Mouse (Mus musculus) midbrain, postnatal 0 days (tissue): ENCODE data around the gene Atp6v1fnb. TPM values are rescaled to one million over a fixed set of nuclear protein-coding genes. Genes with fewer than 3 reads are reported as not detected.

Experiments used
- ATAC-seq: fragments of 200-750 bp; cut with Nextera tagmentation; 2 replicates; pipeline ENCODE4 v1.8.0; 2017; ENCODE audit warnings: moderate number of reproducible peaks, mild to moderate bottlenecking, moderate TSS enrichment, moderate library complexity; ENCODE audit not compliant: low FRiP score
- DNase-seq: peaks from one replicate; pipeline ENCODE4 v3.0.0-alpha.2; 2015; ENCODE audit warnings: low spot score
- H3K27ac ChIP-seq: fragments of 300-500 bp; sonication (generic); 2 replicates; pipeline ENCODE4 v1.5.1; 2014; ENCODE audit warnings: low read depth, mild to moderate bottlenecking, low read length, mixed read lengths
- H3K27me3 ChIP-seq: fragments of 300-500 bp; sonication (generic); 2 replicates; pipeline ENCODE4 v1.6.1; 2014; ENCODE audit warnings: low read length, control low read depth, mixed read lengths; ENCODE audit not compliant: insufficient read depth
- H3K36me3 ChIP-seq: fragments of 300-500 bp; sonication (generic); 2 replicates; pipeline ENCODE4 v1.6.1; 2014; ENCODE audit warnings: low read length, control low read depth, mixed read lengths; ENCODE audit not compliant: insufficient read depth
- H3K4me1 ChIP-seq: fragments of 300-500 bp; sonication (generic); 2 replicates; pipeline ENCODE4 v1.6.1; 2014; ENCODE audit warnings: mild to moderate bottlenecking, control low read depth, antibody characterized with exemption, low read length, mixed read lengths; ENCODE audit not compliant: insufficient read depth
- H3K4me2 ChIP-seq: fragments of 300-500 bp; sonication (generic); 2 replicates; pipeline ENCODE4 v1.6.1; 2014; ENCODE audit warnings: low read depth, mild to moderate bottlenecking, low read length, mixed read lengths; ENCODE audit not compliant: poor library complexity, severe bottlenecking
- H3K4me3 ChIP-seq: fragments of 300-500 bp; sonication (generic); 2 replicates; pipeline ENCODE4 v1.5.1; 2014; ENCODE audit warnings: low read depth, mild to moderate bottlenecking, low read length, moderate library complexity
- H3K9ac ChIP-seq: fragments of 300-500 bp; sonication (generic); replicated peaks from 2 replicates; pipeline ENCODE4 v1.6.1; 2014; ENCODE audit warnings: mild to moderate bottlenecking, low read length, moderate library complexity, mixed read lengths; ENCODE audit not compliant: poor library complexity, severe bottlenecking
- H3K9me3 ChIP-seq: fragments of 300-500 bp; sonication (generic); 2 replicates; pipeline ENCODE4 v1.6.1; 2016; ENCODE audit warnings: low read length, control low read depth
- CTCF ChIP-seq: IDR thresholded peaks from 2 replicates; pipeline ENCODE4 v1.5.1; 2016; ENCODE audit warnings: antibody characterized with exemption, mild to moderate bottlenecking
- WGBS: fragments of 180-500 bp; shearing (Covaris S2); extraction: QIAGEN DNeasy Blood & Tissue Kit; methylation state at CpG from one replicate; pipeline ENCODE4 v1.1.7; 2014; 5-methylcytosine and 5-hydroxymethylcytosine counted together
- polyA plus RNA-seq: library from polyadenylated mRNA; unstranded; fragments of >200 nt; fragmentation: Nextera tagmentation; extraction: Ambion mirVana; gene quantifications from 2 replicates; pipeline ENCODE4 v1.2.1, GENCODE M21; 2015
- total RNA-seq: library from RNA; depleted of rRNA; stranded (reverse); fragments of >200 nt; gene quantifications from 2 replicates; pipeline ENCODE4 v1.2.3, GENCODE M21; 2014

Atp6v1fnb gene
- total and polyA plus RNA-seq, 2 experiments from 2014 or later: 0.32 TPM; not detected in 1

GRCm38 (mm10) chr6:29449858-29450257 is 21.4 kb upstream of the Atp6v1fnb start:
- 0 out of 2 replicates have a peak, but pooled peaks have one; percentile 33 for ATAC-seq
- Histone ChIP-seq H3K27me3 (no peaks in the 10 kb centered on the region), H3K9ac (no peak overlapping the region), H3K9me3 (no peaks in the 10 kb centered on the region), H3K4me2 (no peak overlapping the region), H3K36me3 (no peaks in the 10 kb centered on the region), H3K27ac (no peak overlapping the region), H3K4me1 (no peaks in the 10 kb centered on the region), H3K4me3 (no peak overlapping the region)
- no peak for TF ChIP-seq CTCF
- DNase-seq: no peak
- WGBS: 33% methylated on average over 4 of the region's 4 CpGs

- TF ChIP-seq CTCF: no peak
- H3K27ac ChIP-seq: no peak overlapping the region
- WGBS: 98% methylated on average over 6 of the region's 6 CpGs
Measured at GRCm38 (mm10) chr6:29450667-29451066, 20.6 kb upstream of the Atp6v1fnb start.

DNA sequence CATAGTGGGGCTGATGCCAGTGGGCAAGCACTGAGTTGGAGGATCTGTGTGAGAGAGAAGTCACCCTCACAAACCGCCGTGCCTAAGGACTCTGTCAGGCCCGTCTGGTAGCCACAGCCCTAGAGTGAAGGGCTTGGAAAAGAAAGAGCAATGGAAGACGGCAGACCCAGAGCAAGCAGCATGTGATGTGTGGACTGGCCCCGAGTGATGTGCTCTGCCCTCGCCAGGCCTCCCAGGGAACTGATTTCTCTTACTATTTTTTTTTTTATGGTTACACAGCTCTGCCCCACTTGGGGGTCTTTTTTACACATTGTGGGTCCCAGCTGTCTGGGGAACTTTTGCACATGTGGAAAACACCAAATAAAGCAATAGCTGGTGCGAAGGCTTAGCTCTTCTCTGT is 9.7 kb upstream of the Atp6v1fnb start:
- no peak for ATAC-seq
- 57% methylated on average over 7 of the region's 7 CpGs for WGBS
- H3K36me3 ChIP-seq: no peaks in the 10 kb centered on the region
- no peak overlapping the region for H3K27ac ChIP-seq
- no peaks in the 10 kb centered on the region for H3K27me3 ChIP-seq
- H3K4me3 ChIP-seq: no peak overlapping the region
- H3K9ac ChIP-seq: no peak overlapping the region
- TF ChIP-seq CTCF: peak; percentile 5; the same call in 1 of the 2 replicates
- no peaks in the 10 kb centered on the region for H3K9me3 ChIP-seq
- H3K4me1 ChIP-seq: no peaks in the 10 kb centered on the region
- no peak for DNase-seq
- no peak overlapping the region for H3K4me2 ChIP-seq

More at GRCm38 (mm10) chr6:29450667-29451066, 20.6 kb upstream of the Atp6v1fnb start:
- Histone ChIP-seq H3K4me3 (no peak overlapping the region), H3K9ac (no peak overlapping the region), H3K27me3 (no peaks in the 10 kb centered on the region), H3K4me1 (no peaks in the 10 kb centered on the region), H3K36me3 (no peaks in the 10 kb centered on the region), H3K9me3 (no peaks in the 10 kb centered on the region), H3K4me2 (no peak overlapping the region)
- DNase-seq (no peak), ATAC-seq (no peak)

GRCm38 (mm10) chr6:29463388-29463787 is 7.8 kb upstream of the Atp6v1fnb start:
- Histone ChIP-seq H3K27ac (no peak overlapping the region), H3K9ac (no peak overlapping the region), H3K4me3 (no peak overlapping the region), H3K36me3 (no peaks in the 10 kb centered on the region), H3K4me2 (no peak overlapping the region), H3K27me3 (no peaks in the 10 kb centered on the region), H3K9me3 (no peaks in the 10 kb centered on the region), H3K4me1 (peaks cover under 1% of the 10 kb centered on the region; the same call in 1 of the 2 replicates)
- TF ChIP-seq CTCF: no peak
- DNase-seq: no peak
- WGBS: 72% methylated on average over 3 of the region's 3 CpGs
- ATAC-seq: no peak

DNA sequence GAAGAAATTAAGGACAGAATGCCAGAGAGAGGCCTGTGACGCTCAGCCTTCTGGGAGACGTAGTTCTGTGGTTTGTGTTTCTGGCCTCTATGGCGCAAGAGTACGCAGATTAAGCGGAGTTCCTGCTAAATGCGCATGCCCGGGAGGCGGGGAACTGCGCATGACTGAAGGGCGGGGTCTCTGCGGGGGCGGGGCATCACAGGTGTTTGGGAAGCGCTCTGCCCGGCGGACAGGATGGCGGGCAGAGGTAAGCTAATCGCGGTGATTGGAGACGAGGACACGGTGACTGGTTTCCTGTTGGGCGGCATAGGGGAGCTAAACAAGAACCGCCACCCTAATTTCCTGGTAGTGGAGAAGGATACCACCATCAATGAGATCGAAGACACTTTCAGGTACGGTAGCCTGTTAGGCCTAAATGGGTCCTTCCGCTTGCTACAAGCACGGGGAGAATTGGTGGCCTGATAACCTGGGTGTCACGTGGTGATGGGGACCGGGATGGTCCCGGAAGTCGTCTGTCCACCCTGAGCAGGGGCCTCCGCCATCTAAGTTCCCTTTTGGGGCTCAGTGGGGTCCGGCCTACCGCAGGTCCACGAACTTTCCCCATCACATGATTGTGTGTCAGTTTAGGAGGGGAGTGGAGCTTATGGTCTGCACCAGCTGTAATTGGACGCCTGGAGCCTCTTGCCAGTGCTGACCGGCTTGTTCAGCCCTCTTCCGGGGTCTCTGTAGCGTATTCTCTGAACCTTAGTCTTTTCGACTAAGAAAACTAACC is 3.5 kb upstream of the Atp6v1fnb start, which contains the start of gene Atp6v1f:
Atp6v1f (plus strand) TSS at position 136 of the 772 bp plus-strand sequence.
- DNase-seq (peak; percentile 97), ATAC-seq (peak; percentile 94)
- peak within 1 kb of the TSS; percentile 63 for H3K9ac ChIP-seq
- H3K4me2 ChIP-seq: peak within 1 kb of the TSS; percentile 59
- peak; percentile 30; the same call in 1 of the 2 replicates for TF ChIP-seq CTCF
- H3K4me1 ChIP-seq: peaks cover 10% of the 10 kb centered on the region; the same call in 1 of the 2 replicates
- H3K9me3 ChIP-seq: no peaks in the 10 kb centered on the region
- no peaks in the 10 kb centered on the region for H3K27me3 ChIP-seq
- peak within 1 kb of the TSS; percentile 71 for H3K4me3 ChIP-seq
- H3K27ac ChIP-seq: peak within 1 kb of the TSS; percentile 70
- peaks cover 15% of the 10 kb centered on the region for H3K36me3 ChIP-seq
- under 1% methylated on average over 39 of the region's 39 CpGs for WGBS

DNA sequence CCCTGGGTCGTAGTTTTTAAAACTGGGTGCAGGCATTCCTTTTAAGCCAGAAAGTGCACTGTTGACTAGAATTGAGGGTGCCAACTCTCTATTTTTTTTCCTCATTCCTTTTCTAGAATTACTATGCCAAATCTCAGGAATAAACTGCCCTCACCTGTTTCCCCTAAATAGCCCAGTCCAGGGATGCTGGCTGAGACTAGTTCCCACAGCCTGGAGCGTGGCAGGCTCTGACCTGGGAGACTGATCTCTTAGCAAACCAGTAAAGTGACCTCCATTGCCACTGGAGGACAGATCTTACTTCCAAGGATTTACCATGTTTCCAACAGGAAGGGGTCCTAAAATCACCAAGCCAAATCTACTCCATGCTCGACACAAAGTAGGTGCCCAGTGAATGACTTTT is 2.4 kb upstream of the Atp6v1fnb start:
- peak overlapping the region; percentile 59 for H3K4me2 ChIP-seq
- H3K4me1 ChIP-seq: peaks cover 13% of the 10 kb centered on the region; the same call in 1 of the 2 replicates
- no peak overlapping the region for H3K9ac ChIP-seq
- no peaks in the 10 kb centered on the region for H3K9me3 ChIP-seq
- no peak for TF ChIP-seq CTCF
- DNase-seq: no peak
- no peak for ATAC-seq
- peaks cover 15% of the 10 kb centered on the region for H3K36me3 ChIP-seq
- 89% methylated on average over 3 of the region's 3 CpGs for WGBS
- no peaks in the 10 kb centered on the region for H3K27me3 ChIP-seq
- H3K27ac ChIP-seq: no peak overlapping the region
- H3K4me3 ChIP-seq: peak overlapping the region; percentile 71
